Mouse (Mus musculus): Measurements from ENCODE around the gene Armc6. TPM values are rescaled to one million over a fixed set of nuclear protein-coding genes. Genes with fewer than 3 reads are reported as not detected.
"Not testable (repeated sequence)": the region's sequence is repeated elsewhere in the genome, so short reads cannot be mapped to it uniquely, and the experiment has no call there.

Gene Armc6
- total RNA-seq, 2 experiments from 2014 or later: 2.6 to 4.4 TPM

GRCm38 (mm10) chr8:70233606-70234005 is 660 bp downstream of the Armc6 start:
- ATAC-seq (ENCODE audit: poor library complexity, severe bottlenecking): no peak

- ATAC-seq (ENCODE audit: poor library complexity, severe bottlenecking): no peak
Measured at GRCm38 (mm10) chr8:70230837-70231236, 3.4 kb downstream of the Armc6 start.

GRCm38 (mm10) chr8:70227997-70228396 is 6.3 kb downstream of the Armc6 start:
- no peak for ATAC-seq (ENCODE audit: poor library complexity, severe bottlenecking)

GRCm38 (mm10) chr8:70223341-70223740 is 10.9 kb downstream of the Armc6 start:
- no peak for ATAC-seq (ENCODE audit: poor library complexity, severe bottlenecking)

GRCm38 (mm10) chr8:70222041-70222440 is 12.2 kb downstream of the Armc6 start:
- no peak for ATAC-seq (ENCODE audit: poor library complexity, severe bottlenecking)

GRCm38 (mm10) chr8:70220911-70221310 is 13.4 kb downstream of the Armc6 start:
- ATAC-seq (ENCODE audit: poor library complexity, severe bottlenecking): no peak

GRCm38 (mm10) chr8:70220236-70220840 is 13.9 kb downstream of the Armc6 start:
- no peak for ATAC-seq (ENCODE audit: poor library complexity, severe bottlenecking)

- ATAC-seq (ENCODE audit: poor library complexity, severe bottlenecking): no peak
Measured at GRCm38 (mm10) chr8:70219107-70219684, 15.1 kb downstream of the Armc6 start.

GRCm38 (mm10) chr8:70217441-70217840 is 16.8 kb downstream of the Armc6 start:
- ATAC-seq (ENCODE audit: poor library complexity, severe bottlenecking): no peak

- no peak for ATAC-seq (ENCODE audit: poor library complexity, severe bottlenecking)
Measured at GRCm38 (mm10) chr8:70216566-70216965, 17.7 kb downstream of the Armc6 start.

- not testable (repeated sequence) for ATAC-seq (ENCODE audit: poor library complexity, severe bottlenecking)
Measured at GRCm38 (mm10) chr8:70216161-70216560, 18.1 kb downstream of the Armc6 start.

- no peak for ATAC-seq (ENCODE audit: poor library complexity, severe bottlenecking)
Measured at GRCm38 (mm10) chr8:70215092-70215491, 19.2 kb downstream of the Armc6 start.

- no peak for ATAC-seq (ENCODE audit: poor library complexity, severe bottlenecking)
Measured at GRCm38 (mm10) chr8:70214411-70214810, 19.9 kb downstream of the Armc6 start.

- ATAC-seq (ENCODE audit: poor library complexity, severe bottlenecking): peak; percentile 86
Measured at GRCm38 (mm10) chr8:70212112-70213055, 21.9 kb downstream of the Armc6 start, which contains the start of gene Slc25a42. Gene Slc25a42 (minus strand): TSS chr8:70212305.

GRCm38 (mm10) chr8:70211726-70212111 is 22.5 kb downstream of the Armc6 start:
- no peak for ATAC-seq (ENCODE audit: poor library complexity, severe bottlenecking)

- ATAC-seq (ENCODE audit: poor library complexity, severe bottlenecking): no peak
Measured at GRCm38 (mm10) chr8:70211275-70211674, 23.0 kb downstream of the Armc6 start.

GRCm38 (mm10) chr8:70210538-70210937 is 23.7 kb downstream of the Armc6 start:
- ATAC-seq (ENCODE audit: poor library complexity, severe bottlenecking): no peak

GRCm38 (mm10) chr8:70208130-70208529 is 26.1 kb downstream of the Armc6 start:
- ATAC-seq (ENCODE audit: poor library complexity, severe bottlenecking): no peak

GRCm38 (mm10) chr8:70204757-70205156 is 29.5 kb downstream of the Armc6 start:
- ATAC-seq (ENCODE audit: poor library complexity, severe bottlenecking): no peak

- ATAC-seq (ENCODE audit: poor library complexity, severe bottlenecking): no peak
Measured at GRCm38 (mm10) chr8:70203072-70203471, 31.2 kb downstream of the Armc6 start.

- ATAC-seq (ENCODE audit: poor library complexity, severe bottlenecking): no peak
Measured at GRCm38 (mm10) chr8:70201417-70201816, 32.8 kb downstream of the Armc6 start.

Data from megakaryocyte, adult 5-6 weeks (primary cell).